Mouse (Mus musculus) embryonic stem cell, embryonic (primary cell): ENCODE data around the gene Yap1.

Source experiments
- CTCF ChIA-PET, 4 experiments: fragments of 300-600 bp in 2 of 4; fragments of 350-600 bp in 2 of 4; sonication (Branson Sonifier 250); formaldehyde crosslinking; loops; one replicate each; lab custom pipeline; 2022; ENCODE audit warnings: inconsistent platforms in 2 of 4; lab: Charles Lee
- POLR2A ChIA-PET, 4 experiments: fragments of 300-600 bp in 2 of 4; fragments of 350-600 bp in 2 of 4; sonication (Branson Sonifier 250); formaldehyde crosslinking; loops; one replicate each; lab custom pipeline; 2022; ENCODE audit warnings: antibody characterized with exemption in 4 of 4, inconsistent platforms in 1 of 4; lab: Charles Lee

The Yap1 gene

DNA sequence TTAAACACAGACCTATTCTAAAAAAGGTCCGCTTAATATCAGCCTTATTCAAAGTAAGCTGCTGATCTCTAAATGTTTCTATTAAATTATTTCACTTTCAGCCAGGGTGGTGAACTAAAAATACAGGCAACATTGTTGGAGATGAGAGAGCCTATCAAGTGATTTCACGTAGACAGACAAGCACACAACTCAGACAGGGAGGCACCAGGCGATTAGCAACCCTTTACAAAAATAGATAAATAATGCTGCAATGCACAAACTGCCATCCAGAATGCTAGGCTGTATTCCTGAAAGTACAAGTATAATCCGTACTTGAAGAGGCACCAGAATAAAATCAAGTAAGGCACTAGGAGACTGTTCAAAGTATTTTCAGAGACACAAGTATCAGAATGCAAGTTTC lies 20.1 kb downstream of the Yap1 start:
- ChIA-PET CTCF (no interaction called here), POLR2A (interaction anchor here (0.6 to 4.3 kb wide), 14 partner anchors 10 to 51 kb away, joined by 3 to 29 read pairs (median 4); partner anchors contain the start of gene Yap1 (in 2 of the 4))

DNA sequence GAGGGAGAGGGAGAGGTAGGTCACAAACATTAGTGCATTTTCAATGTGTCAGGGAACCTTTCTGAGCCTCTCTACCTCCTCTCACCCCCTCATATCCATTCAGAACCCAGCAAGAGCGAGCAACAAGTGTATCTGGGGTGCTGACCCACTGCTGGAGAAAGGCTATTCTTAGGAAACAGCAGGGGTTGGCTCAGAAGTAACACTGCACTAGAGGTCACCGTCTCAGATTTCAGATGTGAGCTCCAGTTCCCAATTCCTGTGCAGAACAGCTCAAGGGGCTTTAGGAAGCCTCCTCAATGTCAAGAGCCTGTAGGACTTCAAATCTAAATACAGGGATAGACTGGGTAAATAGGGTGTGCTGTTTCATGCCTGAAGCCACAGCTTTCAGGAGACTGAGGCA lies 20.7 kb downstream of the Yap1 start:
- ChIA-PET POLR2A (interaction anchor here in 3 of 4 experiments (1.0 to 4.3 kb wide), 11 partner anchors 10 to 26 kb away, joined by 3 to 29 read pairs (median 5); partner anchors contain the start of gene Yap1 (in 2 of the 3)), CTCF (no interaction called here)

DNA sequence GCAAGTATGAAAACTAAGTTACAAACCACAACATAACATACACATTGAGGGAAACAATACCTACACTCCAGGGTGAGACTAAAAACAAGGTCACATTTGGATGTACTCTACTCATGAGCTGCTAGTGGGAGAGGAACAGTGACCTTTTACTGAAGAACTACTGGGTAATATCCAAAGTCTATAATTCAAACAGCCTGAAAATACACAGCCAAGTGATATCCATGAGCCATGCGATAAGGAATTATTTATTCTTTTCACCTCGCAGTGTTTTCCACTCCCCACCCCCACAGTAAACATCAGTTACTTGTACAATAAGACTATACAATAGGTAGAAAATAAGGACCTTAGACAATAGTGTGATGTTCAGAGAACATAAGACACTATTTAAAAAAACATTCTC lies 24.2 kb downstream of the Yap1 start:
- POLR2A ChIA-PET, result interaction anchor here in 2 of 4 experiments (0.8 to 4.5 kb wide), 15 partner anchors 9 to 43 kb away, joined by 3 to 29 read pairs (median 3); partner anchors contain the start of gene Yap1 (in 1 of the 2)

DNA sequence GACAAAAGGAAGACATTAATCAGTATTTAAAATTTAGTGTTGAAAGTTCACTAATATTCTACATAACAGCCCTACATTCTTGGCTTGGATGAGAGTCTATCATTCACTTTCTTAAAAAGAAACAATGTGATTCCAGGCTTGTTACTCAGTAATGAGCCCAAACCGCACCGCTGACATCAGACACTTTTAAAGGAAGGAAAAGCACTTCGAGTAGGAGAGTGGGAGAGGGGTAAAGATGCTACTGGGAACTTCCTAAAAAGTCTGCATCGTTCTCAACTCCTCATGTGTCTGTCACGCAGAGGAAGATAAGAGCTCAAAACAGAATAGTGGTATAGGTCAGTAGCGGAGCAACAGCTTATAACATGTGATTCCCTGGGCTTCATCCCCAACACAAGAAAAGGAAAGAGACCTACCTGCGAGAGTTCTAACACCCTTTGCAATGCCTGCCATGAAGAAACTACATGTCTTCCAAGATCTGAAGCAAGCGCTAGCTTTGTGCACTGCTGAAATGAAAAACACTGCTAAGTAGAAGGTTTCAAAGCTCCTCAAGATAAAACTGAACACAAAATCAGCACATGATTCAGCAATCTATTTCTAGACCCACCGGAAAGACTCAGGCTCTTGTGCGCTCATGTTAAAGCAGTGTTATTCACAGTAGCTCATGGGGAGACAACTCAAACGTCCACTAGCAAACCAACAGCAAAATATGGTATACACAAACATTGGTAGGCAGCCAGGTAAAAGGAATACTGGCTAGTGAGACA lies 25.1 kb downstream of the Yap1 start:
- CTCF ChIA-PET, result interaction anchor here in 2 of 4 experiments (0.6 to 1.9 kb wide), 8 partner anchors 9 to 230 kb away, joined by 3 to 5 read pairs (median 3); no protein-coding TSS in a partner anchor
- POLR2A ChIA-PET, result interaction anchor here in 2 of 4 experiments (0.6 to 4.5 kb wide), 19 partner anchors 10 to 44 kb away, joined by 3 to 30 read pairs (median 3); partner anchors contain the start of gene Yap1 (in 2 of the 2)

More for the DNA sequence above, 24.2 kb downstream of the Yap1 start:
- CTCF ChIA-PET, result interaction anchor here in 1 of 4 experiments (1.7 kb wide), 1 partner anchor 229 kb away, joined by 3 read pairs; no protein-coding TSS in a partner anchor

DNA sequence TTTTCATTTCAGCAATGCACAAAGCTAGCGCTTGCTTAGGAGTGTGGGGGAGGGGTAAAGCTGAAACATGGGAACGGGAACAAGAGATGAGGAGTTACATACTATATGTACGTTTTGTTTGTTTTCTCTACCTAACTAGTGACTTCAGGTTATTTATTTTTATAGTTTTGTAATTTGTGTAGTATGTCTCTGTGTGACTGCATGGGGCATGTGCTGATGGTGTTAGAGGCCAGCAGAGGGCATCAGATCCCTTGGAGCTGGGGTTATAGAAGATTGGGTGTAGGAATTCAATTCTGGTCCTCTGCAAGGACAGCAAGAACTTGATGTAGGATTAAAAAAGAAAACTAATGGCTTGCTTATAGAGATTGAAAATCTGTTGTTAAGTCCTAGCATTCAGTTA lies 25.9 kb downstream of the Yap1 start:
- ChIA-PET CTCF (interaction anchor here in 3 of 4 experiments (0.6 to 1.9 kb wide), 10 partner anchors 8 to 231 kb away, joined by 3 to 5 read pairs (median 3); no protein-coding TSS in a partner anchor), POLR2A (interaction anchor here in 3 of 4 experiments (0.5 to 4.5 kb wide), 19 partner anchors 9 to 57 kb away, joined by 3 to 30 read pairs (median 5); partner anchors contain the start of gene Yap1 (in 2 of the 3))

DNA sequence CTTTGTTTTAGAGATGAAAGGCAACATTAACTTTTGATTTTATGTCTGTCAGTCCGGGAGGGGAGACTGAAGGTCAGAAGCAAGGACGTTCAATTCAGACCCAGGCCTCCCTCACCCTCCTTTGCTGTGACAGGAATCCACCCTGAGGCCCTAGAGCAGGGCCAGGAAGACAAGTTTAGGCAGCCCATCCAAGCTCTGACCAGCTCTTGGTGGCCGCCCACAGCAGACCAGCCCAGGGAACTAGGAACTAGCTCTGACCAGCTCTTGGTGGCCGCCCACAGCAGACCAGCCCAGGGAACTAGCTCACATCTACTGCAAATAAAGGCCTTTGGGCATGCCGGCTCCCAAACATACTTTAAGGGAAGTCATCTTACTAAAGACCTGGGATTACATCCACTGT lies 26.8 kb downstream of the Yap1 start:
- POLR2A ChIA-PET, result interaction anchor here (0.6 to 4.5 kb wide), 27 partner anchors 8 to 214 kb away, joined by 3 to 30 read pairs (median 5); partner anchors contain the start of genes Yap1 (in 2 of the 4) and Tmem123 (in 1 of the 4)
- CTCF ChIA-PET, result interaction anchor here in 3 of 4 experiments (0.6 to 1.9 kb wide), 9 partner anchors 10 to 98 kb away, joined by 3 to 5 read pairs (median 3); no protein-coding TSS in a partner anchor

DNA sequence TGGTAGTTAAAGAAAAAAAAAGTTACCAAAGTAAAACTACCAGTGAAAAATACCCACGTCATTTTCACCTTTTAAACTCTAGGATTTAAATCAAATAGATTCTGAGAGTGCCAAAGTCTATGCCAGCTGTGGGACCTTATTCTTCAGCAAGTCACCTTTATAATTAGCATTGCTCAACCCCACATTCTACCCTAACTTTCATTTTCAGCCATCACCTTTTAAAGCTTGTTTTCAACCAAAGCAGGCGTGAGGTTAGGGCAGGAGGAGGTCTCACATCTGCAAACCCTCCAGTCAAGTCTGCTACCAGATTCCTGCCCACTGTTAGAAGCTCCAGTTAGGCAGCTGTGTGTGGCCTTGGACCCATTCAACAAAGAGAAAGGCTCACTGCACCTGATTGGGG lies 32.4 kb downstream of the Yap1 start:
- ChIA-PET POLR2A (interaction anchor here in 2 of 4 experiments (1.0 to 4.1 kb wide), 5 partner anchors 9 to 32 kb away, joined by 3 to 18 read pairs (median 5); no protein-coding TSS in a partner anchor), CTCF (no interaction called here)

DNA sequence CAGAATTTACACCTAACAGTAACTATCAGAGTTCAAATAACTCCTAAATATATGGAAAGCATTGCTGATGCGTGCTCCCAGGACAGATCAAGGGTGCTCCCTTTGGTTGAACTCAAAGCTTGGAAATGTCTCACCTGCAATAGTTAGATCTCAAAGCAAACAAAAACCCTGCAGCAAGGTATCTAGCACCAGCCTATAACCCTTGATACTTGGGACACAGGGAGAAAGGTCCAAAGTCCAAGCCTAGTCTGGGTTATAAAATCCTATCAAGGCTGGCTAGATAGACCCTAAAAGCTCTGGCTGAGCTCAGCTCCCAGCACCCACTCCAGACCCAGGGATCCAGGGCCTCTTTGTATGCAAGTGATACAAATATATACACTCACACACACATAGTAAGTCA lies 36.4 kb downstream of the Yap1 start:
- CTCF ChIA-PET, result no interaction called here
- POLR2A ChIA-PET, result interaction anchor here in 3 of 4 experiments (1.0 to 2.8 kb wide), 5 partner anchors 11 to 37 kb away, joined by 3 to 16 read pairs (median 4); no protein-coding TSS in a partner anchor

DNA sequence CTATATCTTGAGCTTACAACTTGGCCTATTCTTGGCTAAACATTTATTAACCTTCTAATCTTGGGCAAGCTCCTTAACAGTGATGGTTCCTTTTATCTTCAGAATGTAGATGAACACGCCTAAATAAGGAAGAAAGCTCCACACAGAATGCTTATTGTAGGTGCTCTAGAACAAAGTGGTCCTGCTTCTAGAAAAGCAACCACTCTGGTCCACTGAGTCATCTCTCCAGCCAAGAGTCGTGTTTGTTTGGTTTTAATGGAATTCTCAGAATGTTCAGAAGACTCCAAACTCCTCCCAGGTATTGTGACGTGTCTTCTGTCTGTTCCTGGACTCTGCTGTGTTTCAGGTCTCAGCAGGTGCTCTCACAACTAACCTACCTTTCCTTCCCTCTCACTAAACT lies 38.8 kb downstream of the Yap1 start:
- ChIA-PET CTCF (no interaction called here), POLR2A (interaction anchor here in 3 of 4 experiments (0.7 to 2.9 kb wide), 11 partner anchors 8 to 38 kb away, joined by 3 to 8 read pairs (median 4); no protein-coding TSS in a partner anchor)

DNA sequence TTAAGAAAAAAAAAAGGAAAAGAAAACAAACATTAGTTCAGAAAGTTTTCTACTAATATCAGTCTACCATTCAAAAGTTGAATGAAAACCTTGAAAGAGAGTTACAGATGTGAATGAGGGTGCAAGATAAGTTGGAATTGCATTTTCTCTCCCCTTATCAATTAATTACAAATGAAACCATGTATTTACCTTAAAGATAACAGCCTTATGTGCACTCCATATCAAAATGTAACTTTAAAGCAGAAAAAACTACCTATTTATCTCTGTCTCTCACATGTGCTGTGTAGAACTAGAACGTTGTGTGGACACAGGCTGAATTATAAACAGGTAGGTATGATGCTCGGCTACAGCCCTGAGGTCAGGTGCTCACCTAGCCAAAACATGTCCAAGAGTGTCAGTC lies 40.5 kb downstream of the Yap1 start:
- POLR2A ChIA-PET, result no interaction called here
- CTCF ChIA-PET, result no interaction called here

DNA sequence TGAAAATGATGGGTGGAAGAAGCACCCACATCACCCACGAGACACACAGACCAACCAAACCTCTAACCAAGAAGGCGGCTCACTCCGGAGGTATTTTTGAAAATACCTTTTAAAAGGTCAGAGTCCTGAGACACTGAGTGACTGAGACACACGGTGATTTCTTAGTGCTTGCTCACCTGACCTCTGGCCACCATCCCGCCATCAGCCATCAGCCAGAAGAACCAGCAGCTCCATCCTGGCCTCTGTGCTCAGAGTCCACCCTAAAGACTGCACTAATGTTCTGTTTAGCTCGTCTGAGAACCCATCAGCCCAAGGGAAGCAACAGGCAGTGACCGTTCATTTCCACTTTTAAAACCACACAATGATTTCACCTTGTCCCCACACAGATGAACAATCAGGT lies 41.5 kb downstream of the Yap1 start:
- ChIA-PET CTCF (interaction anchor here in 1 of 4 experiments (0.5 kb wide), 1 partner anchor 44 kb away, joined by 3 read pairs; no protein-coding TSS in a partner anchor), POLR2A (interaction anchor here in 2 of 4 experiments (0.5 to 3.1 kb wide), 6 partner anchors 15 to 551 kb away, joined by 3 to 9 read pairs (median 6); partner anchors contain the start of gene Birc2 (in 1 of the 2))

DNA sequence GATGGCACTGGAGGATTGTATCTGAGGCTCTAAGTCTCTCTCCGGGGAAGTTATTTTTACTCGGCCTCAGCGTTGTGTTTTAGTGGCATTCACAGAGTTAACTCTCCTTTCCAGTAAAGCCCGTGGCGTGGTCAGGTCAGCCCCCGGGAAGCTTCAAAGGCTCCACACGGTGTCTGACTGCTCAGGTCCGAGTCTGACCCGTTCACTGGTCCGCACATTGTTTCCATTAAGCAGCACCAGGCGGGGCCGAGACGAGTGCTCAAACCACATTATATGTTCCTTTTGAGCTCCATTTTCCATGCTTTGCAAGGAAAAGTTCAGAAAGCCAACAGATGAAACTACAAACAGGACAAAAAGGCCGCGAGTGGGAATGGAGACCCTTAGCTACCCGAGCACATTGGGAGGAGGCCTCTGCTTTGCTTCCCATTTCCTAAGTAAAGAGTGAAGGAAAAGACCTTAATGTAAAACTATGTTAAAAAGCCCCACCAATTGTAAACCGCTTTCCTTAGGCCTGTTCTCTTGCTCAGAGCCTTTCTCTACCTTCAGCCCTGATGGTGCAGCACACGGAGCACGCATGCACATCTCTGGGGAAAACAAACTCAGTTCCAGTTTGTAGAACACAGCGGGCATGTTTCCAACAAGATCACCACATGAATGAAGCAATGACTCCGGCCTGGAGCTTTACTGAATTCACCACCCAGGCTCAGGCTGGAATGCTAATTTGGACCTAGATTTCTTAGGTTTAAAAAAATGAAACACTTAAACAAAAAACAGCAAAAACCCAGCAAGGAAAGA lies 42.8 kb downstream of the Yap1 start:
- CTCF ChIA-PET, result no interaction called here
- POLR2A ChIA-PET, result interaction anchor here (0.7 to 3.4 kb wide), 26 partner anchors 8 to 197 kb away, joined by 3 to 18 read pairs (median 5); partner anchors contain the start of genes Yap1 (in 2 of the 4) and Tmem123 (in 1 of the 4)

DNA sequence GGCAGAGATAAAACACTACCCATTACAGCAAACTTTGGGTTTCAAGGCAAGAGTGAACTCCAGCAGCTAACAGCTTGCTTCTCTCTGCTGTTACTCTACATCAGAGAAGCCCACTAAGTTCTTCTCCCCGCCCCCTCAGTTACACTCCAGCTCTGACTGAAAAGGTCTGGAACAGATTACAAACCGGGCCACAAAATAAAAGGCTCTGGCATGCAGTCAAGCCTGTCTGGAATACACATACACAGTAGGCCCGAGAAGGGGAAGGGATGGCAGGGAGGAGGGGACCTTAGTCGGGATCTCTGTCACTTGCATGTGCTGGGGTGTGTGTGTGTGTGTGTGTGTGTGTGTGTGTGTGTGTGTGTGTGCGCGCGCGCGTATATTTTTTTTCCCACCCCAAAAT lies 44.0 kb downstream of the Yap1 start:
- CTCF ChIA-PET, result interaction anchor here in 3 of 4 experiments (0.6 to 0.9 kb wide), 4 partner anchors 10 to 249 kb away, joined by 3 to 6 read pairs (median 4); no protein-coding TSS in a partner anchor
- POLR2A ChIA-PET, result interaction anchor here (0.7 to 3.4 kb wide), 18 partner anchors 8 to 113 kb away, joined by 3 to 18 read pairs (median 6); partner anchors contain the start of gene Yap1 (in 2 of the 4)

DNA sequence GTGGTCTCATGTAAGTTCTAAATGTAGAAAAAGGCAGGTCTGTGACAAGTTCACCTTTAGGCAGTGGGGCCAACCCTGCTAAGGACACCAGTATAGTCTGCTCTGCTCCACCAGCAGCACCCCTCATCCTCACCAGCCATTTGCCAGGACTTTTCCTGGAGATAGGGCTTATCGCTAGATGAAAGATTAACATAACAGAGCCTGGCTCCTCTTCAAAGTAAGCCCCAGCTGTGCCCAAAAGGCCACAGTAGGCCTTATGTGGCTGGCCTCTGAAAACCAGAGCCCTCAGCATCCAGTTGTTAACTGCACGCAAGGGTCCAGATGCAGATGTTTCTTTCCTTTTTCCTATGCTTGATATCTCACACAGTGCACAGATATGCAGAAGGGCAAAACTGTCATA lies 45.1 kb downstream of the Yap1 start:
- ChIA-PET POLR2A (interaction anchor here in 1 of 4 experiments (1.2 to 3.4 kb wide), 3 partner anchors 13 to 19 kb away, joined by 3 to 18 read pairs (median 10); no protein-coding TSS in a partner anchor), CTCF (no interaction called here)

DNA sequence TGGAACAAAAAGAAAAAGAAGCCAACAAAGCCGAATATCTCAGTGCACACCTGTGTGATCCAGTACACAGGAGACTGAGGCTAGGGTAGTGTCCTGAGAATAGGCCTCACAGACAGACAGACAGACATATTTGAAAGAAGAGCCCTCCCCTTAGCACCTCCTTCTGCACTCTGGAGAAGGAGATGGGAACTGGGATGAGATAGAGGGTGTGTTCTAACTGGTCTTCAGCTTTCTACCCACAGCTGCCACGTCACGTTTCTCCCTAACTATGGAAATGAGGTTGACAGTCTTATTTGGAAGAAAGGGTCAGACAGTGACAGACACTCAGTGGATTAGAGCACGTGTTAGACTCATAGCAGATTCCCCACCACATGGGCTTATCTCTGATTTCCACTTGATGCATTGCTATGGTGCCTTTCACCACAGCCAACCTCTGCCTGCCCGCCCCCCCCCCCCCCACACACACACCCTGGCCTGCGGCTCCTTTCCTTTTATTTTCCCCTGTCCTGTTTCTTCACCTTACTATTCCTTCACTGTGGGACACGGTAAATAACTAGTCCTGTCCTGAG lies 46.3 kb downstream of the Yap1 start:
- ChIA-PET POLR2A (interaction anchor here in 3 of 4 experiments (0.6 to 2.4 kb wide), 14 partner anchors 12 to 608 kb away, joined by 3 to 10 read pairs (median 4); no protein-coding TSS in a partner anchor), CTCF (interaction anchor here in 1 of 4 experiments (0.7 kb wide), 1 partner anchor 313 kb away, joined by 9 read pairs; no protein-coding TSS in a partner anchor)

DNA sequence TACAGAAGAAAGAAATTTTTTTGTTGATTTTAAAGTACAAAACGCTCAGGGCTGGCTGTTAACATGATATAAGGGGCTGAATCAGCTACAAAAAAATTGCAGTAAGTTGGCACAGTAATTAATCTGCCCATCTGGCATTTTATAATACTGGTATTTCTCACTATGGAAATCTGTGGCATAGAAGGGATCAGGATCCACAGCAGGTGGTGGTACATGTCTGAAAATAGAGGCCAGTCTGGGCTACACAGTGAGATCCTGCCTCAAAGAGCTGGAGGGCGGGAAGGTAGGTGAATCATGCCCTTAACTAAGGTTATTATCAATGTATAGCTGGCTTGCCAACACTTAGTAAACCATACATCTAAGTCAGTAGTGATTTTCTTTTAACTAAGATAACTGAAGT lies 47.0 kb downstream of the Yap1 start:
- ChIA-PET CTCF (interaction anchor here in 1 of 4 experiments (0.7 kb wide), 1 partner anchor 312 kb away, joined by 9 read pairs; no protein-coding TSS in a partner anchor), POLR2A (interaction anchor here in 3 of 4 experiments (0.6 to 2.4 kb wide), 14 partner anchors 8 to 50 kb away, joined by 3 to 10 read pairs (median 4); no protein-coding TSS in a partner anchor)

DNA sequence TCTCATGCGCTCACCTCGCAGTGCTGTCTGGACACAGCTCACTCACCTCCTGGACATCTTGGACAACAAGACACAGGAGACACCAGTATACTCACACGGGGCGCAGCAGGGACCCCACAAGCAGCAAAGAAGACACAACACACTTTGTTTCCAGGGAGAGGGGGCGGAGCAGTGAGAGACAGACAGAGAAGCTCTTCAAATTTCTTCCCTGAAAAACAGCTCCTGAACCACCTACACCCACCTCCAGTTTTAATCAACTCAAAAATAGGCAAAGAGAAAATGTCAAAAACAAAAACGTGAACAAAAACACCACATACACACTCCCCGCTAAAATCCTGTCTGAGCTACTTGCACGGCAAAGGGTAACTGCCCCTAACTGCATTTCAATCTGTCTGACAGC lies 48.0 kb downstream of the Yap1 start:
- ChIA-PET POLR2A (interaction anchor here in 3 of 4 experiments (0.5 to 2.4 kb wide), 12 partner anchors 9 to 124 kb away, joined by 3 to 9 read pairs (median 4); no protein-coding TSS in a partner anchor), CTCF (interaction anchor here in 1 of 4 experiments (0.7 kb wide), 1 partner anchor 117 kb away, joined by 3 read pairs; no protein-coding TSS in a partner anchor)
